Mouse (Mus musculus): ENCODE results near the gene Arl10. TPM values are rescaled to one million over a fixed set of nuclear protein-coding genes. Genes with fewer than 3 reads are reported as not detected.

Gene Arl10
- total and polyA plus RNA-seq, 3 experiments: 6.2 to 8.9 (median 6.8) TPM

DNA sequence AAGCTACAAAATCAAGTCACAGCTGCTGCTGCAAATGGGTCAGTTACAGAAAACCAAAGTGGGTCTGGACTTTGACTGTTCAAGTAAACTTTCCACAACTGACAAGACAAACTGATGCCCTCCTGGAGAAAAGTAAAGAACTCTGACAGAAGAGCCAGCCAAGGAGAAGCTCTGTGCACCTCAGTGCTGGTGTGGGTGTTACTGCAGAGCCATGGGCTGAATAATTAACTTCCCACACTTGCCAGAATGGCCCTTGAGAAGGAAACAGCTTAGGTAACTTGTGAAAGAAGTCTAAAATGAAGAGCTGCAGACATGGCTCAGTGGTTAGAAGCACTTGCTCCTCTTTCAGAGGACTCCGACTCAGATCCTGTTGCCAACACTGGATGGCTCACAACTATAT is 17.2 kb upstream of the Arl10 start:
- no peak for TF ChIP-seq CTCF (IDR thresholded peaks at IDR 0.05)
- no peak for TF ChIP-seq POLR2A (IDR thresholded peaks at IDR 0.05; ENCODE audit: insufficient read depth, low read depth, low read length)
- TF ChIP-seq EP300 (IDR thresholded peaks at IDR 0.05; ENCODE audit: insufficient read depth, low read depth, low read length): no peak
- no peak overlapping the region for H3K9ac ChIP-seq (ENCODE audit: low read depth, low read length)
- WGBS: 96% methylated on average over 1 of the region's 1 CpGs
- no peak overlapping the region for H3K27ac ChIP-seq
- H3K36me3 ChIP-seq (ENCODE audit: control insufficient read depth, insufficient read depth, low read length): no peaks in the 10 kb centered on the region
- no peak for DNase-seq
- peaks cover 3% of the 10 kb centered on the region; the same call in 1 of the 2 replicates for H3K4me1 ChIP-seq (ENCODE audit: control insufficient read depth, insufficient read depth, low read length)
- H3K27me3 ChIP-seq (ENCODE audit: control insufficient read depth, insufficient read depth, low read length): no peaks in the 10 kb centered on the region
- intact Hi-C loops (cut with DNase I): no loop called here
- H3K79me2 ChIP-seq (replicated peaks; ENCODE audit: control insufficient read depth, insufficient read depth, low read length): peaks cover 4% of the 10 kb centered on the region; the same call in 1 of the 2 replicates
- H3K4me3 ChIP-seq: no peak overlapping the region

- 89% methylated on average over 2 of the region's 2 CpGs for WGBS
- intact Hi-C loops (cut with DNase I): no loop called here
These were observed 15.2 kb upstream of the Arl10 start for GRCm38 (mm10) chr13:54559656-54560055.

DNA sequence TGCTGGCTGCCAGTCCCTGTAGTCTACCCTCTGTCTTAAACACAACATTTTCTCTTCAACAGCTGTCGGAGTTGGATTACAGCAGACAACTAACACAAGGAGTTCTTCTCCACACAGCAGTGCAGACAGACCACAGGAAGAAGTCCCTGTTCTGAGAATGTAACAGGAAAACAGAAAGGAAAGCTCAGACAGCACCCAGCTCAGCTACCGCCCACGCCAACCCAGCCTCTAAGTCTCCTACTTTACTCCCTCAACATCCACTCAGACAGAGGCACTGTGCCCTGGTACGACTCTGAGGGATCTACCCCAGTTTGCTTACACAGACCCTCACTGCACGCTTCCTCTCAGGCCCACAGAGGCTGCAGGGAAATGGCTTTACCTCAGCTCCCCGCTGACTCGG is 14.2 kb upstream of the Arl10 start:
- DNase-seq: no peak
- no peak overlapping the region for H3K4me3 ChIP-seq
- TF ChIP-seq EP300 (IDR thresholded peaks at IDR 0.05; ENCODE audit: insufficient read depth, low read depth, low read length): no peak
- TF ChIP-seq POLR2A (IDR thresholded peaks at IDR 0.05; ENCODE audit: insufficient read depth, low read depth, low read length): no peak
- TF ChIP-seq CTCF (IDR thresholded peaks at IDR 0.05): no peak
- H3K27me3 ChIP-seq (ENCODE audit: control insufficient read depth, insufficient read depth, low read length): no peaks in the 10 kb centered on the region
- H3K36me3 ChIP-seq (ENCODE audit: control insufficient read depth, insufficient read depth, low read length): no peaks in the 10 kb centered on the region
- H3K4me1 ChIP-seq (ENCODE audit: control insufficient read depth, insufficient read depth, low read length): peaks cover 3% of the 10 kb centered on the region
- peaks cover 7% of the 10 kb centered on the region for H3K79me2 ChIP-seq (replicated peaks; ENCODE audit: control insufficient read depth, insufficient read depth, low read length)
- intact Hi-C loops (cut with DNase I): no loop called here
- H3K27ac ChIP-seq: no peak overlapping the region
- no peak overlapping the region for H3K9ac ChIP-seq (ENCODE audit: low read depth, low read length)
- 90% methylated on average over 7 of the region's 7 CpGs for WGBS

More at GRCm38 (mm10) chr13:54559656-54560055, 15.2 kb upstream of the Arl10 start:
- no peak overlapping the region for H3K9ac ChIP-seq (ENCODE audit: low read depth, low read length)
- H3K27me3 ChIP-seq (ENCODE audit: control insufficient read depth, insufficient read depth, low read length): no peaks in the 10 kb centered on the region
- no peak for TF ChIP-seq POLR2A (IDR thresholded peaks at IDR 0.05; ENCODE audit: insufficient read depth, low read depth, low read length)
- TF ChIP-seq EP300 (IDR thresholded peaks at IDR 0.05; ENCODE audit: insufficient read depth, low read depth, low read length): no peak
- no peak for TF ChIP-seq CTCF (IDR thresholded peaks at IDR 0.05)
- H3K79me2 ChIP-seq (replicated peaks; ENCODE audit: control insufficient read depth, insufficient read depth, low read length): peaks cover 6% of the 10 kb centered on the region
- DNase-seq: no peak
- peaks cover 3% of the 10 kb centered on the region for H3K4me1 ChIP-seq (ENCODE audit: control insufficient read depth, insufficient read depth, low read length)
- H3K27ac ChIP-seq: no peak overlapping the region
- no peak overlapping the region for H3K4me3 ChIP-seq
- no peaks in the 10 kb centered on the region for H3K36me3 ChIP-seq (ENCODE audit: control insufficient read depth, insufficient read depth, low read length)

- Histone ChIP-seq H3K4me1 (ENCODE audit: control insufficient read depth, insufficient read depth, low read length) (no peaks in the 10 kb centered on the region; the same call in 1 of the 2 replicates), H3K27ac (no peak overlapping the region), H3K36me3 (ENCODE audit: control insufficient read depth, insufficient read depth, low read length) (no peaks in the 10 kb centered on the region), H3K9ac (ENCODE audit: low read depth, low read length) (no peak overlapping the region), H3K79me2 (replicated peaks; ENCODE audit: control insufficient read depth, insufficient read depth, low read length) (peaks cover 5% of the 10 kb centered on the region), H3K27me3 (ENCODE audit: control insufficient read depth, insufficient read depth, low read length) (no peaks in the 10 kb centered on the region), H3K4me3 (no peak overlapping the region)
- no peak for TF ChIP-seq CTCF (IDR thresholded peaks at IDR 0.05)
- no peak for TF ChIP-seq EP300 (IDR thresholded peaks at IDR 0.05; ENCODE audit: insufficient read depth, low read depth, low read length)
- no peak for TF ChIP-seq POLR2A (IDR thresholded peaks at IDR 0.05; ENCODE audit: insufficient read depth, low read depth, low read length)
- WGBS: 64% methylated on average over 7 of the region's 7 CpGs
- DNase-seq: no peak
- intact Hi-C loops (cut with DNase I): no loop called here
These were observed 12.3 kb upstream of the Arl10 start for GRCm38 (mm10) chr13:54562562-54562961.

GRCm38 (mm10) chr13:54564232-54565200 is 10.3 kb upstream of the Arl10 start:
- Histone ChIP-seq H3K36me3 (ENCODE audit: control insufficient read depth, insufficient read depth, low read length) (no peaks in the 10 kb centered on the region), H3K4me3 (peak overlapping the region; percentile 82), H3K4me1 (ENCODE audit: control insufficient read depth, insufficient read depth, low read length) (no peaks in the 10 kb centered on the region; the same call in 1 of the 2 replicates), H3K79me2 (replicated peaks; ENCODE audit: control insufficient read depth, insufficient read depth, low read length) (peaks cover 5% of the 10 kb centered on the region), H3K27ac (peak overlapping the region; percentile 77), H3K9ac (ENCODE audit: low read depth, low read length) (peak overlapping the region; percentile 85), H3K27me3 (ENCODE audit: control insufficient read depth, insufficient read depth, low read length) (no peaks in the 10 kb centered on the region)
- no peak for TF ChIP-seq EP300 (IDR thresholded peaks at IDR 0.05; ENCODE audit: insufficient read depth, low read depth, low read length)
- no peak for TF ChIP-seq CTCF (IDR thresholded peaks at IDR 0.05)
- TF ChIP-seq POLR2A (IDR thresholded peaks at IDR 0.05; ENCODE audit: insufficient read depth, low read depth, low read length): no peak
- DNase-seq: no peak
- WGBS: 9% methylated on average over 45 of the region's 45 CpGs
- intact Hi-C loops (cut with DNase I): loop anchor here (1.0 to 5.0 kb wide), 4 partner anchors 26 to 96 kb away; partner anchors contain the start of genes Faf2, Higd2a, Nop16 and Simc1

Data from heart, adult 2 months (tissue).